Mouse (Mus musculus) stomach, embryonic 14.5 days (tissue): ENCODE measurements around the gene Ptprc. TPM values are rescaled to one million over a fixed set of nuclear protein-coding genes. Genes with fewer than 3 reads are reported as not detected.

Experiments
- ATAC-seq: fragments of 200-750 bp; cut with Nextera tagmentation; 2 replicates; pipeline ENCODE4 v1.8.0; 2017; ENCODE audit warnings: low read depth, moderate TSS enrichment; ENCODE audit not compliant: insufficient number of reproducible peaks, insufficient read depth, low FRiP score
- H3K27ac ChIP-seq: fragments of 300-500 bp; sonication (generic); 2 replicates; pipeline ENCODE4 v1.5.1; 2014; ENCODE audit warnings: mild to moderate bottlenecking, low read length, moderate library complexity, mixed read lengths
- H3K27me3 ChIP-seq: fragments of 300-500 bp; sonication (generic); 2 replicates; pipeline ENCODE4 v1.6.1; 2014; ENCODE audit warnings: low read length, control low read depth, mixed read lengths; ENCODE audit not compliant: control insufficient read depth, insufficient read depth
- H3K36me3 ChIP-seq: fragments of 300-500 bp; sonication (generic); 2 replicates; pipeline ENCODE4 v1.6.1; 2014; ENCODE audit warnings: mild to moderate bottlenecking, control low read depth, low read length, moderate library complexity, mixed read lengths; ENCODE audit not compliant: control insufficient read depth, insufficient read depth
- H3K4me1 ChIP-seq: fragments of 300-500 bp; sonication (generic); 2 replicates; pipeline ENCODE4 v1.6.1; 2014; ENCODE audit warnings: low read length, control low read depth, mixed read lengths; ENCODE audit not compliant: control insufficient read depth, insufficient read depth
- H3K4me2 ChIP-seq: fragments of 300-500 bp; sonication (generic); replicated peaks from 2 replicates; pipeline ENCODE4 v1.6.1; 2014; ENCODE audit warnings: low read depth, low read length, control low read depth
- H3K4me3 ChIP-seq: fragments of 300-500 bp; sonication (generic); 2 replicates; pipeline ENCODE4 v1.5.1; 2014; ENCODE audit warnings: low read depth, low read length, control low read depth
- H3K9ac ChIP-seq: fragments of 300-500 bp; sonication (generic); replicated peaks from 2 replicates; pipeline ENCODE4 v1.6.1; 2014; ENCODE audit warnings: low read depth, mild to moderate bottlenecking, control low read depth, low read length, moderate library complexity, mixed read lengths
- H3K9me3 ChIP-seq: fragments of 300-500 bp; sonication (generic); 2 replicates; pipeline ENCODE4 v1.6.1; 2016; ENCODE audit warnings: low read depth, low read length, control low read depth; ENCODE audit not compliant: control insufficient read depth
- WGBS: fragments of 180-500 bp; shearing (Covaris S2); extraction: QIAGEN DNeasy Blood & Tissue Kit; methylation state at CpG from one replicate; pipeline ENCODE4 v1.1.7; 2014; 5-methylcytosine and 5-hydroxymethylcytosine counted together
- polyA plus RNA-seq: library from polyadenylated mRNA; unstranded; fragments of >200 nt; fragmentation: Nextera tagmentation; extraction: Ambion mirVana; gene quantifications from 2 replicates; pipeline ENCODE4 v1.2.1, GENCODE M21; 2014

The Ptprc gene
- polyA plus RNA-seq, 1 experiment from 2014 or later, result 4.6 TPM

GRCm38 (mm10) chr1:138130145-138130544 is 45.4 kb downstream of the Ptprc start:
- ATAC-seq, result no peak
- no peaks in the 10 kb centered on the region for H3K36me3 ChIP-seq

DNA sequence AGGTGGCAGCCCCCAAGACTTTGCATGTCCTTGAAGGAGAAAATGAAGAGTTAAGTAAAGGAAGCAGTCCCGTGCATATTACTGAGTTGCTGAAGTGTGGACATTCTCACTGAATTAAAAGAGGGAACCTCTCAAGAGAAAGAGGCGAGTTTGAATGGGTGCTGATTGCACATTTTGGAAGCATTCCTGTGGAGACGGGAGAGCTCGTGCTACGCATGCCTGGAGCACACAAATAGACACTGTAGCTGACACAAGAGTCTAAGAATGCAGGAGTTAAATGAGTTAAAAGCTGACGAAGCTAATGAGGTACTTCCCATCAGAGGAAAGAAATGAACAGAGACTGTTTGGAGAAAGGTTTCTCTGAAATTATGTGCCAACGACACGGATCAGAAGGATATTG is 48.7 kb downstream of the Ptprc start:
- ATAC-seq, result no peak
- no peaks in the 10 kb centered on the region for H3K36me3 ChIP-seq
- no peak overlapping the region for H3K9ac ChIP-seq
- no peak overlapping the region for H3K4me3 ChIP-seq
- no peaks in the 10 kb centered on the region for H3K27me3 ChIP-seq
- H3K4me1 ChIP-seq, result no peaks in the 10 kb centered on the region
- 72% methylated on average over 8 of the region's 8 CpGs for WGBS
- H3K27ac ChIP-seq, result no peak overlapping the region
- no peaks in the 10 kb centered on the region for H3K9me3 ChIP-seq
- H3K4me2 ChIP-seq, result no peak overlapping the region

More at GRCm38 (mm10) chr1:138130145-138130544, 45.4 kb downstream of the Ptprc start:
- no peak overlapping the region for H3K4me3 ChIP-seq
- no peak overlapping the region for H3K27ac ChIP-seq
- 53% methylated on average over 4 of the region's 4 CpGs for WGBS
- no peak overlapping the region for H3K4me2 ChIP-seq
- H3K27me3 ChIP-seq, result no peaks in the 10 kb centered on the region
- H3K4me1 ChIP-seq, result no peaks in the 10 kb centered on the region
- H3K9me3 ChIP-seq, result no peaks in the 10 kb centered on the region
- no peak overlapping the region for H3K9ac ChIP-seq

- ATAC-seq, result no peak
- Histone ChIP-seq H3K9me3 (no peaks in the 10 kb centered on the region), H3K27ac (no peak overlapping the region), H3K36me3 (no peaks in the 10 kb centered on the region), H3K4me3 (no peak overlapping the region), H3K4me2 (no peak overlapping the region), H3K27me3 (no peaks in the 10 kb centered on the region), H3K9ac (no peak overlapping the region), H3K4me1 (no peaks in the 10 kb centered on the region)
- 64% methylated on average over 1 of the region's 1 CpGs for WGBS
These were observed 50.2 kb downstream of the Ptprc start for GRCm38 (mm10) chr1:138125281-138125680.

- Histone ChIP-seq H3K27ac (no peak overlapping the region), H3K4me2 (no peak overlapping the region), H3K4me1 (no peaks in the 10 kb centered on the region), H3K27me3 (no peaks in the 10 kb centered on the region), H3K4me3 (no peak overlapping the region), H3K9ac (no peak overlapping the region), H3K9me3 (no peaks in the 10 kb centered on the region), H3K36me3 (no peaks in the 10 kb centered on the region)
- WGBS, result 43% methylated on average over 3 of the region's 3 CpGs
- ATAC-seq, result no peak
These were observed 51.6 kb downstream of the Ptprc start for GRCm38 (mm10) chr1:138123866-138124265.

DNA sequence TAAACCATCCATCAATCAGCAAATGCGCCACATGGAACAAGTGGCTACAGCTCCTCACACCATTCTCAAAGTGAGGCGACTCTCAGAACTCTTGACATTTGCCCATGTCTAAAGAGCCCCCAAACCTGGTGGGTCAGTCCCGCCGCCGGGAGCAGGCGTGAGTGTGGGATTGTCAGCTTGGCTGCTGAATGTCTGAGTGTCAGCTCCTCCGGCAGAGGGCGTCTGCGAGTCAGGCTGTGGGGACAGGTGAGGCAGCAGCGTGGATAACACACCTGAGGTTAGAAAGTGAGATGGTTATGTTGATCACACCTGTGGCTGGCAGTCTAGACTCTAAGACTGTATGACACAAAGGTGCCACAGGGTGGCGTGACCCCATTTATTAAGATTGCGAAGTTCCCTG is 55.6 kb downstream of the Ptprc start:
- no peaks in the 10 kb centered on the region for H3K9me3 ChIP-seq
- H3K36me3 ChIP-seq, result no peaks in the 10 kb centered on the region
- no peak for ATAC-seq
- no peak overlapping the region for H3K4me3 ChIP-seq
- no peaks in the 10 kb centered on the region for H3K27me3 ChIP-seq
- no peaks in the 10 kb centered on the region for H3K4me1 ChIP-seq
- WGBS, result 49% methylated on average over 12 of the region's 12 CpGs
- H3K9ac ChIP-seq, result no peak overlapping the region
- no peak overlapping the region for H3K4me2 ChIP-seq
- H3K27ac ChIP-seq, result no peak overlapping the region

DNA sequence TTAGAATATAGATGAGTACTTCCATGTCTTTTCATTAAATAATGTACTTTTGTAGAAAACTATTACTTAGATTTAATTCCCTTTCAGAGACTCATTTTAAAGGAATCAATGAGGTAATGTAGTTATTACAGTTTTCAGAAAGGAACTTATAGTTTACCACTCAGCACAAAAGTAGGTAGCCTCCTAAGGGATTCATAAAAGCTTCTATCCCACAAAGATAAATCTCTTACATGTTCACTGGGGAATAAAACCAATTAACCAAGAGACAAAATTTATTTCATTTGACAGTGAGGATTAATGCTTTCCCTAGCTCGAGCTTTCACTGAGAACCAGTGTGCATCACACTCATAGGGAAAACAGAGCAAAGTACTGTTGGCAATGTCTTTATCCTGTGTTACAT is 82.3 kb downstream of the Ptprc start:
- Histone ChIP-seq H3K36me3 (no peaks in the 10 kb centered on the region), H3K27me3 (no peaks in the 10 kb centered on the region), H3K4me2 (no peak overlapping the region), H3K9ac (no peak overlapping the region), H3K27ac (no peak overlapping the region), H3K4me3 (no peak overlapping the region), H3K4me1 (no peaks in the 10 kb centered on the region), H3K9me3 (no peaks in the 10 kb centered on the region)
- 34% methylated on average over 1 of the region's 1 CpGs for WGBS
- no peak for ATAC-seq

DNA sequence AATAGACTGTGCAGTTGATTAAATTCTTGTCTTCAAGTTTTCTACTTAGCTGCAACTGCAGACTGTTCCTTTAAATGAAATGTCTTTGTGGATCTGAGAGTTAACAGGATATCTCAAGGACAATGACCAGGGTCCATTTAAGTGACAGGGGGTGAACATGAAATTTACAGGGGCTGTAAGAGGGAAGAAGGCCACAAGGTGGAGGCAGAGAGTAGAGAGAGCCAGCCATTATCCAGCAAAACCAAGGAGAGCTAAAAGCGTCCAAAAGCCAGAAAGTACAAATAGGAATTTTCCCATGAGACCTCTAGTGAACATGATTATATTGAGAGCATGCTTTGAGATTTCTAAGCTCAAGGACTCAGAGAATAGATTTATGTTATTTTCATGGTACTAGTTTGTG is 89.7 kb downstream of the Ptprc start:
- no peaks in the 10 kb centered on the region for H3K36me3 ChIP-seq
- no peak overlapping the region for H3K9ac ChIP-seq
- no peak overlapping the region for H3K4me3 ChIP-seq
- H3K9me3 ChIP-seq, result no peaks in the 10 kb centered on the region
- 7% methylated on average over 1 of the region's 1 CpGs for WGBS
- H3K4me1 ChIP-seq, result no peaks in the 10 kb centered on the region
- no peak for ATAC-seq
- H3K4me2 ChIP-seq, result no peak overlapping the region
- H3K27me3 ChIP-seq, result no peaks in the 10 kb centered on the region
- H3K27ac ChIP-seq, result no peak overlapping the region

DNA sequence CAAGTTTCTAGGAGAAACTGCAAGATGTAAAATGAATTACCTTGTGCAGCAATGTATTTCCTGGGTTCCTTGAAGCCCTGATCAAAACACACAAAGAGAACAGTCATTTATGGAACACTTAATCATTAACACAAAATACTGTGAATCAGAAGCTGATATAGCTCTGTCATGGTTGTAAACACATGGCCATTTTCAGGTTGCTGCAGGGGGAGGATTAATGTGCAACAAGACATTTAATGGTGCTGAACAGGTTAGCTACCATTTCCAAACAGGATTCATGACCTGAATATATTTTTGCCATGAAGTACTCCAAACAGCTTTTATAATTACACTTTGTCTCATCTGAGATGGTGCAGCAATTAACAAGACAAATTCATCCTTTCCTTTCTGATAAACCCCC is 91.8 kb downstream of the Ptprc start:
- Histone ChIP-seq H3K4me3 (no peak overlapping the region), H3K9me3 (no peaks in the 10 kb centered on the region), H3K4me1 (no peaks in the 10 kb centered on the region), H3K9ac (no peak overlapping the region), H3K27ac (no peak overlapping the region), H3K4me2 (no peak overlapping the region), H3K27me3 (no peaks in the 10 kb centered on the region), H3K36me3 (no peaks in the 10 kb centered on the region)
- ATAC-seq, result no peak

DNA sequence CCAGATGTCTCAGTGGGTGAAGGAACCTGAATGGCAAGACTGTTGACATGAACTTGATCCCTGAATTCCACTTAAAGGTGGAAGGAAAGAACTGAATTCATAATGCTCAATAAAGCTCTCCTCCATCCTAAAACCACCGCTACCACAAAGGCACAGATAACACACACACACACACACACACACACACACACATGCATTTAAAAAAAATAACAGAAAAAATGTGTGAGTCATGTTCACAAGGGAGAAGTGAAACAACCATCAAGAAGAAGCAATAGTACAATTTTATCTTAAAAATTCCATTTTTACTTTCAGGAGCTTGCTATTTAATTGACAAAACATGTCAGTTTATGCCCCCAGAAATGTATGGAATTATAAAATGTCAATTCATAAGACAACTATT is 95.2 kb downstream of the Ptprc start:
- Histone ChIP-seq H3K4me2 (no peak overlapping the region), H3K4me3 (no peak overlapping the region), H3K27ac (no peak overlapping the region), H3K9me3 (no peaks in the 10 kb centered on the region), H3K4me1 (no peaks in the 10 kb centered on the region), H3K36me3 (no peaks in the 10 kb centered on the region), H3K9ac (no peak overlapping the region), H3K27me3 (no peaks in the 10 kb centered on the region)
- no peak for ATAC-seq
- 96% methylated on average over 1 of the region's 1 CpGs for WGBS
